Mouse (Mus musculus): ENCODE data around the gene Canx. TPM values are rescaled to one million over a fixed set of nuclear protein-coding genes. Genes with fewer than 3 reads are reported as not detected.
"Not testable (repeated sequence)": the region's sequence is repeated elsewhere in the genome, so short reads cannot be mapped to it uniquely, and the experiment has no call there.

Canx gene
- 100 to 1,000 TPM; 365 to 415 TPM for total RNA-seq (2021)
- long read RNA-seq, experiment 1, full-length matches to known transcripts, result 101 of 137 reads
- long read RNA-seq, experiment 1, partial matches to known transcripts, result 24 of 137 reads
- long read RNA-seq, experiment 1, other reads (novel, unspliced or antisense), result 12 of 137 reads
- long read RNA-seq, experiment 2, full-length matches to known transcripts, result 145 of 196 reads
- long read RNA-seq, experiment 2, partial matches to known transcripts, result 32 of 196 reads
- long read RNA-seq, experiment 2, other reads (novel, unspliced or antisense), result 19 of 196 reads

GRCm38 (mm10) chr11:50325496-50326301 lies at the start of gene Canx:
Gene Canx, minus strand, starts transcription at chr11:50325673.
- Histone ChIP-seq H3K27ac (peak within 1 kb of the TSS; percentile 95), H3K4me3 (peak within 1 kb of the TSS; percentile 96)
- TF ChIP-seq CTCF (conservative IDR thresholded peaks at IDR 0.05), result peak; percentile 42
- DNase-seq (ENCODE audit: low spot score in 2 of 2), result peak; percentile 99

GRCm38 (mm10) chr11:50374286-50375015 lies 49.0 kb upstream of the Canx start:
- DNase-seq (ENCODE audit: low spot score in 2 of 2), result no peak

GRCm38 (mm10) chr11:50373621-50374020 lies 48.1 kb upstream of the Canx start:
- H3K27ac ChIP-seq, result no peak overlapping the region
- H3K4me3 ChIP-seq, result no peak overlapping the region
- DNase-seq (ENCODE audit: low spot score in 2 of 2), result no peak
- TF ChIP-seq CTCF (conservative IDR thresholded peaks at IDR 0.05), result no peak

More at GRCm38 (mm10) chr11:50374286-50375015, 49.0 kb upstream of the Canx start:
- no peak overlapping the region for H3K27ac ChIP-seq
- no peak overlapping the region for H3K4me3 ChIP-seq
- TF ChIP-seq CTCF (conservative IDR thresholded peaks at IDR 0.05), result no peak

GRCm38 (mm10) chr11:50373086-50373485 lies 47.6 kb upstream of the Canx start:
- no peak overlapping the region for H3K4me3 ChIP-seq
- no peak for DNase-seq (ENCODE audit: low spot score in 2 of 2)
- H3K27ac ChIP-seq, result no peak overlapping the region
- TF ChIP-seq CTCF (conservative IDR thresholded peaks at IDR 0.05), result no peak

- no peak for TF ChIP-seq CTCF (conservative IDR thresholded peaks at IDR 0.05)
- Histone ChIP-seq H3K4me3 (peak overlapping the region; percentile 60; the same call in 1 of the 2 replicates), H3K27ac (peak overlapping the region; percentile 85)
- no peak for DNase-seq (ENCODE audit: low spot score in 2 of 2)
These were observed 46.4 kb upstream of the Canx start for GRCm38 (mm10) chr11:50371911-50372310.

GRCm38 (mm10) chr11:50371399-50371841 lies 45.9 kb upstream of the Canx start:
- DNase-seq (ENCODE audit: low spot score in 2 of 2), result peak in 1 of 2 experiments; percentile 57
- TF ChIP-seq CTCF (conservative IDR thresholded peaks at IDR 0.05), result peak; percentile 73
- Histone ChIP-seq H3K27ac (peak overlapping the region; percentile 85), H3K4me3 (peak overlapping the region; percentile 60)

- TF ChIP-seq CTCF (conservative IDR thresholded peaks at IDR 0.05), result no peak
- no peak overlapping the region for H3K4me3 ChIP-seq
- H3K27ac ChIP-seq, result peak overlapping the region; percentile 85
- DNase-seq (ENCODE audit: low spot score in 2 of 2), result no peak
These were observed 45.5 kb upstream of the Canx start for GRCm38 (mm10) chr11:50370969-50371368.

- no peak for TF ChIP-seq CTCF (conservative IDR thresholded peaks at IDR 0.05)
- H3K27ac ChIP-seq, result no peak overlapping the region
These were observed 44.0 kb upstream of the Canx start for GRCm38 (mm10) chr11:50369360-50369911.

GRCm38 (mm10) chr11:50367531-50367930 lies 42.1 kb upstream of the Canx start:
- H3K27ac ChIP-seq, result no peak overlapping the region
- no peak overlapping the region for H3K4me3 ChIP-seq
- DNase-seq (ENCODE audit: low spot score in 2 of 2), result no peak
- TF ChIP-seq CTCF (conservative IDR thresholded peaks at IDR 0.05), result no peak

More at GRCm38 (mm10) chr11:50369360-50369911, 44.0 kb upstream of the Canx start:
- H3K4me3 ChIP-seq, result no peak overlapping the region
- DNase-seq (ENCODE audit: low spot score in 2 of 2), result no peak

- TF ChIP-seq CTCF (conservative IDR thresholded peaks at IDR 0.05), result no peak
- H3K4me3 ChIP-seq, result no peak overlapping the region
- H3K27ac ChIP-seq, result no peak overlapping the region
- no peak for DNase-seq (ENCODE audit: low spot score in 2 of 2)
These were observed 39.8 kb upstream of the Canx start for GRCm38 (mm10) chr11:50365322-50365721.

- Histone ChIP-seq H3K27ac (no peak overlapping the region), H3K4me3 (no peak overlapping the region)
- TF ChIP-seq CTCF (conservative IDR thresholded peaks at IDR 0.05), result peak; percentile 97
- DNase-seq (ENCODE audit: low spot score in 2 of 2), result peak; percentile 72 to 90
These were observed 39.1 kb upstream of the Canx start for GRCm38 (mm10) chr11:50364548-50364947.

GRCm38 (mm10) chr11:50361282-50361681 lies 35.8 kb upstream of the Canx start:
- DNase-seq (ENCODE audit: low spot score in 2 of 2); H3K27ac ChIP-seq; H3K4me3 ChIP-seq: not testable (repeated sequence)
